10 mouse cellular contexts compared by ENCODE assay signal in the genomic region with DNA sequence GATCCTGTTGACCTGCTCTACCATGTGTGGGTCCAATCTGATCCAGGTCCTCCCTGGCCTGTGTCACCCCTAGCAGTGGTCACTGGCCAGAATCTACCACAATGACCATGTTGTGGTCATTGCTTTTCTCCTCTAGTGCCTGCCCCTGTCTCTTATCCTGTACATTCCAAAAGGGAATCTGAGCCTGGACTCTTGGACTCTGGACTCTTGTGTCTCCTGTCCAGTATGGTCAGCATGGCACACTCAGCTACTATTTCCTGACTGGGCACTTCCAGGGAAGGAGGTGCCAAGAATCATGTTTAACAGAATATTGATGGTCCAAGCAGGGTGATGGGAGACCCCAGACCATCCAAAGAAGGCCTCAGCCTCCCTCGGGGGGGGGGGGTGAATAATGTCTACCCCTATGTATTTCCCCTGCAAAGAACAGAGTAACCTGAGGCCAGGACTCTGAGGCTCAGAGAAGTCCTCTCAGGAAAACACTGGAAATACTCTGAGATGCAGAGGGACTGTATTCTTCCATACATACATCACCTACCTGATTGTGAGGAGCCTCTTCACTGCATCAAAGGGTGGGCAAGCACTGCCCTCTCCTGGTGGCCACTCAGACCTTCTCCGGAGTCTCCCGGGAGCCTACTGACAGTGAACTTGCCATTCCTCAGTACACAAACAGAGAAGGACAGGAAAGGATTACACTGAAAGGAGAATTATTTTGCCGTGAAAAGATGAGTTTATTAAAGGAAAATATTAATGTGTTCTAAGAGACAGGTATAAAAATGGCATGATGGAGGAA. TPM values are rescaled to one million over a fixed set of nuclear protein-coding genes. Genes with fewer than 3 reads are reported as not detected.
DNase-seq lines count a peak whose midpoint lies in the region.
"Had no signal": no experiment of that assay in that cellular context is flagged by ENCODE, and none has a peak within 500 bp of the region (broad histone marks: within the 10 kb centered on the region; RNA-seq: fewer than 3 reads in every experiment).

No protein-coding gene starts in this region.

- DNase-seq in cerebellum, postnatal 25 days: peak; percentile 14 to 40
- no peak for DNase-seq in cerebellum, adult 11-12 months
- DNase-seq in left cerebral cortex, adult 18-20 months (ENCODE audit: low spot score in 2 of 2): peak; percentile 9 to 23
- DNase-seq in left cerebral cortex, adult 11 months (ENCODE audit: low spot score): no peak
- DNase-seq in embryonic facial prominence, embryonic 10.5 days (ENCODE audit: low spot score): peak; percentile 19
- DNase-seq in retina, embryonic 14.5 days (ENCODE audit: low spot score): peak; percentile 54
- no peak for DNase-seq in urinary bladder, postnatal 14 days (ENCODE audit: low spot score)
- DNase-seq in frontal cortex, postnatal 10 days (ENCODE audit: low spot score in 2 of 2): no peak

- H3K27me3 ChIP-seq in embryonic facial prominence, embryonic 10.5 days (replicated peaks; ENCODE audit: low read depth, poor library complexity, severe bottlenecking): peaks cover 8% of the 10 kb centered on the region; the same call in 1 of the 2 replicates

- no peak overlapping the region for H3K27ac ChIP-seq in embryonic facial prominence, embryonic 10.5 days (replicated peaks)

- H3K4me3 ChIP-seq in embryonic facial prominence, embryonic 10.5 days: no peak overlapping the region

- 68% methylated on average over 4 of the region's 4 CpGs for WGBS in embryonic facial prominence, embryonic 10.5 days

- no peaks in the 10 kb centered on the region for H3K4me1 ChIP-seq in embryonic facial prominence, embryonic 10.5 days

- H3K36me3 ChIP-seq in embryonic facial prominence, embryonic 10.5 days (replicated peaks): no peaks in the 10 kb centered on the region

- no peaks in the 10 kb centered on the region for H3K9me3 ChIP-seq in embryonic facial prominence, embryonic 10.5 days

RNA-seq across cellular contexts. Expression of a gene that starts 1.4 kb away (rescaled TPM):
- total RNA-seq in left cerebral cortex, adult 18-20 months (2021): not detected
- not detected in 2 replicates for polyA plus RNA-seq in embryonic facial prominence, embryonic 10.5 days (2016; fragmentation: Nextera tagmentation; extraction: Ambion mirVana)
- total RNA-seq: left cerebral cortex, postnatal 36 days had no signal
- polyA plus RNA-seq: testis, adult 2 months had no signal

RNA-seq across cellular contexts. Expression of a gene that starts 10.0 kb away (rescaled TPM):
- not detected for total RNA-seq in left cerebral cortex, adult 18-20 months (2021)
- polyA plus RNA-seq in embryonic facial prominence, embryonic 10.5 days (2016; fragmentation: Nextera tagmentation; extraction: Ambion mirVana): not detected in 2 replicates
- total RNA-seq: left cerebral cortex, postnatal 36 days had no signal
- polyA plus RNA-seq: testis, adult 2 months had no signal

RNA-seq across cellular contexts. Expression of a gene that starts 13.9 kb away (rescaled TPM):
- total RNA-seq in left cerebral cortex, adult 18-20 months (2021): not detected
- polyA plus RNA-seq in embryonic facial prominence, embryonic 10.5 days (2016; fragmentation: Nextera tagmentation; extraction: Ambion mirVana): not detected in 2 replicates
- total RNA-seq: left cerebral cortex, postnatal 36 days had no signal
- polyA plus RNA-seq: testis, adult 2 months had no signal

RNA-seq across cellular contexts. Expression of a gene that starts 22.5 kb away (rescaled TPM):
- not detected for total RNA-seq in left cerebral cortex, adult 18-20 months (2021)
- polyA plus RNA-seq in embryonic facial prominence, embryonic 10.5 days (2016; fragmentation: Nextera tagmentation; extraction: Ambion mirVana): not detected in 2 replicates
- total RNA-seq: left cerebral cortex, postnatal 36 days had no signal
- polyA plus RNA-seq: testis, adult 2 months had no signal

RNA-seq across cellular contexts. Expression of a gene that starts 31.1 kb away (rescaled TPM):
- total RNA-seq in left cerebral cortex, adult 18-20 months (2021): not detected
- not detected in 2 replicates for polyA plus RNA-seq in embryonic facial prominence, embryonic 10.5 days (2016; fragmentation: Nextera tagmentation; extraction: Ambion mirVana)
- total RNA-seq: left cerebral cortex, postnatal 36 days had no signal
- polyA plus RNA-seq: testis, adult 2 months had no signal

Comparison
In these comparisons a context has a peak if more than half of its experiments do, and no peak if none do; other contexts are left out.
1. DNase-seq: peak in cerebellum, postnatal 25 days (2 of 2), left cerebral cortex, adult 18-20 months (2 of 2), embryonic facial prominence, embryonic 10.5 days (single experiment) and retina, embryonic 14.5 days (single experiment); none in cerebellum, adult 11-12 months (single experiment), left cerebral cortex, adult 11 months (single experiment), urinary bladder, postnatal 14 days (single experiment) and frontal cortex, postnatal 10 days (0 of 2).